In genomic region chr1:167349815-167350596, GRCm38 (mm10) we compare ENCODE assay signal across 7 mouse cellular contexts. TPM values are rescaled to one million over a fixed set of nuclear protein-coding genes. Genes with fewer than 3 reads are reported as not detected.
DNase-seq lines count a peak whose midpoint lies in the region; ATAC-seq lines count a peak whose summit lies in the region.

TSS of gene Aldh9a1 (plus strand) at chr1:167349991.

- ATAC-seq in embryonic facial prominence, embryonic 11.5 days (replicated peaks; ENCODE audit: insufficient number of reproducible peaks, low FRiP score, low TSS enrichment, low read depth), result peak; percentile 97
- ATAC-seq in granulocyte monocyte progenitor cell, adult 5-6 weeks (replicated peaks; ENCODE audit: poor library complexity, severe bottlenecking), result peak; percentile 94
- ATAC-seq in midbrain, embryonic 13.5 days, result peak; percentile 99

- H3K4me3 ChIP-seq in embryonic facial prominence, embryonic 11.5 days (ENCODE audit: low read depth, low read length), result peak within 1 kb of the TSS; percentile 61
- peak within 1 kb of the TSS; percentile 74 for H3K4me3 ChIP-seq in limb, embryonic 10.5 days
- peak within 1 kb of the TSS; percentile 62 for H3K4me3 ChIP-seq in midbrain, embryonic 13.5 days (replicated peaks)

- DNase-seq in adrenal gland, postnatal 14 days, result peak; percentile 95
- DNase-seq in embryonic facial prominence, embryonic 11.5 days (ENCODE audit: low spot score), result peak; percentile 89
- peak; percentile 97 for DNase-seq in kidney, adult 11 months
- DNase-seq in limb, embryonic 10.5 days (ENCODE audit: low spot score), result peak; percentile 91
- peak; percentile 84 for DNase-seq in spleen, adult 12 weeks (ENCODE audit: low spot score)

- no peaks in the 10 kb centered on the region; the same call in 1 of the 2 replicates for H3K36me3 ChIP-seq in embryonic facial prominence, embryonic 11.5 days (replicated peaks; ENCODE audit: control insufficient read depth, insufficient read depth, low read depth, low read length)
- peaks cover 7% of the 10 kb centered on the region for H3K36me3 ChIP-seq in limb, embryonic 10.5 days
- H3K36me3 ChIP-seq in midbrain, embryonic 13.5 days, result peaks cover 11% of the 10 kb centered on the region

- H3K9me3 ChIP-seq in embryonic facial prominence, embryonic 11.5 days (replicated peaks; ENCODE audit: control insufficient read depth, low read length), result no peaks in the 10 kb centered on the region
- no peaks in the 10 kb centered on the region for H3K9me3 ChIP-seq in limb, embryonic 10.5 days (replicated peaks)
- no peaks in the 10 kb centered on the region for H3K9me3 ChIP-seq in midbrain, embryonic 13.5 days

- peak within 1 kb of the TSS; percentile 74 for H3K9ac ChIP-seq in embryonic facial prominence, embryonic 11.5 days (replicated peaks; ENCODE audit: low read length)
- peak within 1 kb of the TSS; percentile 86 for H3K9ac ChIP-seq in midbrain, embryonic 13.5 days (replicated peaks)

- no peaks in the 10 kb centered on the region for H3K4me1 ChIP-seq in embryonic facial prominence, embryonic 11.5 days (ENCODE audit: control insufficient read depth, insufficient read depth, low read length)
- peaks cover 19% of the 10 kb centered on the region for H3K4me1 ChIP-seq in limb, embryonic 10.5 days
- peaks cover 9% of the 10 kb centered on the region; the same call in 1 of the 2 replicates for H3K4me1 ChIP-seq in midbrain, embryonic 13.5 days (replicated peaks)

- no peaks in the 10 kb centered on the region for H3K27me3 ChIP-seq in embryonic facial prominence, embryonic 11.5 days (ENCODE audit: control insufficient read depth, insufficient read depth, low read length)
- no peaks in the 10 kb centered on the region for H3K27me3 ChIP-seq in limb, embryonic 10.5 days (ENCODE audit: low read depth, poor library complexity, severe bottlenecking)
- H3K27me3 ChIP-seq in midbrain, embryonic 13.5 days, result no peaks in the 10 kb centered on the region

- H3K4me2 ChIP-seq in embryonic facial prominence, embryonic 11.5 days (ENCODE audit: low read depth, low read length), result peak within 1 kb of the TSS; percentile 81
- H3K4me2 ChIP-seq in midbrain, embryonic 13.5 days (replicated peaks), result peak within 1 kb of the TSS; percentile 78

- WGBS in embryonic facial prominence, embryonic 11.5 days, result under 1% methylated on average over 55 of the region's 55 CpGs
- WGBS in limb, embryonic 10.5 days, result under 1% methylated on average over 55 of the region's 55 CpGs
- WGBS in midbrain, embryonic 13.5 days, result under 1% methylated on average over 55 of the region's 55 CpGs

- peak within 1 kb of the TSS; percentile 57 for H3K27ac ChIP-seq in embryonic facial prominence, embryonic 11.5 days (replicated peaks; ENCODE audit: low read depth, low read length)
- peak within 1 kb of the TSS; percentile 84 for H3K27ac ChIP-seq in limb, embryonic 10.5 days
- peak within 1 kb of the TSS; percentile 82 for H3K27ac ChIP-seq in midbrain, embryonic 13.5 days

RNA-seq across cellular contexts. Expression of gene Aldh9a1, which starts in this region (rescaled TPM):
- 56.9 and 59.4 TPM in 2 replicates for total RNA-seq in adrenal gland, postnatal 14 days (2021)
- 46.3 and 46.7 TPM in 2 replicates for polyA plus RNA-seq in embryonic facial prominence, embryonic 11.5 days (2014; fragmentation: Nextera tagmentation; extraction: Ambion mirVana)
- total RNA-seq in granulocyte monocyte progenitor cell, adult 5-6 weeks (2014; fragmentation: Nextera tagmentation), result 67.6 and 85.8 TPM in 2 replicates
- 49.5 and 56.7 TPM in 2 replicates for total RNA-seq in granulocyte monocyte progenitor cell, adult 5-6 weeks (2017)
- polyA plus RNA-seq in limb, embryonic 10.5 days (2016; fragmentation: Nextera tagmentation; extraction: Ambion mirVana), result 41.2 and 43.5 TPM in 2 replicates
- polyA plus RNA-seq in midbrain, embryonic 13.5 days (2015; fragmentation: Nextera tagmentation; extraction: Ambion mirVana), result 27.9 and 28.1 TPM in 2 replicates

Comparison
In these comparisons a context has a peak if more than half of its experiments do, and no peak if none do; other contexts are left out.
1. Peak in every context shown above with its lines: DNase-seq, ATAC-seq, H3K4me3 ChIP-seq and H3K27ac ChIP-seq.